Mouse (Mus musculus) ES-Bruce4 (cell line): ENCODE results near the gene Naa15.

Experiments used
- CTCF ChIP-seq: IDR thresholded peaks from one replicate; pipeline ENCODE4 v1.8.1; 2011; ENCODE audit warnings: low read depth, low read length
- POLR2A ChIP-seq: IDR thresholded peaks from one replicate; pipeline ENCODE4 v1.8.1; 2011; ENCODE audit warnings: low read length; ENCODE audit not compliant: insufficient read depth

DNA sequence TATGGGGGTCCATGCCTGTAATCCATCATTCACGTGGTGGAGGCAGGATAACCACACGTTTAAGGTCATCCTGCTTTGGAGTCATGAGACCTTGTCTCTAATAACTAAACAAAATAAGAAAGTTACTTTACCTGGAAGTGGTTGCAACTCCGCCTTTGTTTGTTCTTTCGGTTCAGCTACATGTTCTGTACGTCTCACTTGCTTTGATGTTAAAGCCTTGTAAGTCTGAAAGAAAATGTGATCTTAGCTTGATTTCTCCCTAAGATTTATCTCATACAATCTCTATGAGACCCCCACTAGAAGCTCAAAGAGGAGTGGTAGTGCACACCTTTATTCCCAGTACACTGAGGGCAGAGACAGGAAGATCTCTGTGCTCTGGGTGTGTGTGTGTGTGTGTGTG is 23.9 kb upstream of the Naa15 start:
- no peak for TF ChIP-seq CTCF
- TF ChIP-seq POLR2A: no peak
